Mouse (Mus musculus): ENCODE results near the gene Llph. TPM values are rescaled to one million over a fixed set of nuclear protein-coding genes. Genes with fewer than 3 reads are reported as not detected.

The Llph gene
- polyA plus RNA-seq, 1 experiment from 2014 or later: 36.6 TPM

Other genes with a start within 250 kb of the Llph start
- gene Helb, start 114.1 kb upstream of the Llph start, polyA plus RNA-seq (2015; fragmentation: Nextera tagmentation; extraction: Ambion mirVana): 2.6 and 3.5 TPM in 2 replicates
- 107 and 114 TPM in 2 replicates for gene Tmbim4, start 25.5 kb upstream of the Llph start, polyA plus RNA-seq (2015; fragmentation: Nextera tagmentation; extraction: Ambion mirVana)
- gene Irak3, start 24.9 kb upstream of the Llph start, polyA plus RNA-seq (2015; fragmentation: Nextera tagmentation; extraction: Ambion mirVana): 0.29 and 1.2 TPM in 2 replicates
- 3.2 and 7.5 TPM in 2 replicates for gene Hmga2, start 249.4 kb downstream of the Llph start, polyA plus RNA-seq (2015; fragmentation: Nextera tagmentation; extraction: Ambion mirVana)

Data from neural tube, embryonic 15.5 days (tissue).